Mouse (Mus musculus) inflammation-experienced regulatory T-cells (primary cell): ENCODE data around the gene S100a5. TPM values are rescaled to one million over a fixed set of nuclear protein-coding genes. Genes with fewer than 3 reads are reported as not detected.

ENCODE experiments used
- polyA plus RNA-seq, 2 experiments: library from polyadenylated mRNA; unstranded; fragments of 100-300 nt; shearing (Covaris generic); gene quantifications; one replicate each; pipeline ENCODE4 v1.2.1; 2017

Gene S100a5
- polyA plus RNA-seq, result under 1 TPM in 1 of 2 experiments, not detected in 1; 0.40 TPM

DNA sequence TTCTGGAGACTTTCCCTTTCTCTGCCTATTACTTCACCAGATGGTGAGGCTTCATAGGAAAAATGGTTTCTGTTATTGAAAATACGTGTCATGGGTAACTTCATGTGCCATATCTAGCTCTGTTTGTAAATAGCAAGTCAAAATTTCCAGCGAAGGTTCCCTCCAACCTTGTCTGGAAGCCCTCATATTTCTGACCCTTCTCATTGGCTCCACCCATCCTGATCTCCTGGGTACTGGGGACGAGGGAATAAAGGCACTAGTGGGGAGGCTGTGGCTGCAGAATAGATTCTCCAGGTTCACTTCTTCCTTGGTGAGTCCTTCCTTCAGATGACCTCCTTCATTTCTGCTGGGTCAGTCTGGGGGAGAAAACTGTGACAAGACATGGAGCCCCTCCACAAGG lies at the start of gene S100a5:
S100a5 (plus strand) TSS at position 301 of the 400 bp plus-strand sequence.

DNA sequence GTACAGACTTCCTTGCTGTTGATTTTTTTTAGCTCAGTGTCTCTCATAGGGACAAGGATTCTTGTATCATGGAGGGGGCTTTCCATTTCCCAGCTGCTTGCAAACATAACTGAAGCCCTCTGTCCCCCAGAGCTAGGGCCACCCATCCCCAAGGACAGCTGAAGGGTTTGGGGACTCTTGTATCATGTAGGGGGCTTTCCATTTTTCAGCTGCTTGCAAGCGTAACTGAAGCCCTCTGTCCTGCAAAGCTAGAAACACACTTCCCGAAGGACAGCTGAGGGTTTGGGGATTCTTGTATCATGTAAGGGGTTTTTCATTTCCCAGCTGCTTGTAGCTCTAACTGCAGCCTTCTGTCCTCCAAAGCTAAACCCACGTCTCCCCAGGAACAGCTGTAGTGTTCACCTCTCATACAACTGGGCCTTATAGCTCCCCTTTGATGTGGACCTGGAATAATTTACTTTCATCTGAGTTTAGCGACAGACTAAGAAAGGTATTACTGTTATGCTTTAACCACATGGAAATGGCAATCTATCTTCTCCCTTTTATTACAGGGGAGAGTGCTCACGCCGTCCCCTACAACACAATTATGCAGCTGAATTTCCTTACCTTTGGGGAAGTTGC lies 48.2 kb upstream of the S100a5 start, which contains the start of gene S100a3:
S100a3 (plus strand) TSS at position 571 of the 621 bp plus-strand sequence.

DNA sequence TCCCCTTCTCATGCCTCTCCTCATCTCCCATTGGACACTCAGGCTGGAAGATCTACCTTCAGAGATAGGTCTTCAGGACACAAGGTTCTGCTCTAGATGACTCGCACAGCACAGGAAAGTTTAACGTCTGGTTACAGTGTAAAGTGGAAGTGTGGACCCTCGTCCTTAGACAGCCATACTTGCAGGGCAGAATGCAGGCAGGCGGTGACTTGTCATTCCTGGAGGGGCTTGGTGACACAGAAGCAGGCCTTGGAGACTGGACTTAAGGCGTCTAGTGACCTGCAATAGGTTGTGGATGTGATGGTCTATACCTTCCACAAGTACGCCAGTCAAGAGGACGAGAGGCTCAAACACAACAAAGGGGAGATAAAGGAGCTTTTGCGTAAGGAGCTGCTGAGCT lies 18.4 kb upstream of the S100a5 start, which contains the start of gene S100a2:
S100a2 (plus strand) TSS at position 301 of the 400 bp plus-strand sequence.

DNA sequence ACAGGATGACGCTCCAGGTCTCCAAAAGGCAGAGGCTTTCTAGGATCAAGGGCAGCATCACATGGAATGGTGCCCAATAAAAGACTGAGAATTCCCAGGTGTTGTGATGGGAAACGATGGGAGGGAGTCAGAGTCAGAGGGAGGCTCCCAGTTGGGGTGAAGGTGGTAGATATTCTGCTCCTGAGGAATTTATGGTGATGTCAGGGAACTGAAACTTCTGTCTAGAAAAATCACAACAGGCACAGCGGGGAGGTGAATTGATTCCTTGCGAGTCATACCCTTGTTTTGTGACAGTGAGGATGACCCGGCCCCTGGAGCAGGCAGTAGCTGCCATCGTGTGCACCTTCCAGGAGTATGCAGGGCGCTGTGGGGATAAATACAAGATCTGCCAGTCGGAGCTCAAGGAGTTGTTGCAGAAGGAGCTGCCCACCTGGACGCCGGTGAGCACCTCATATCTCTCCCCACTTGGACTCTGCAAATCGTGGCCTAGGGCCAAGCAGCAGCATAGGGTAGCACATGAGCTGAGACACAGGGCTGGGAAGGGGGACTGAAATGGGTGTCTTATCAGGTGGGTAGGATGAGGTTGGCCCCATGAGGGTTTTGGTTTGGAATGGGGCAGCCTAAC lies 6.7 kb upstream of the S100a5 start, which contains the start of gene Gm42674:
Gm42674 (plus strand) TSS at position 419 of the 625 bp plus-strand sequence.

DNA sequence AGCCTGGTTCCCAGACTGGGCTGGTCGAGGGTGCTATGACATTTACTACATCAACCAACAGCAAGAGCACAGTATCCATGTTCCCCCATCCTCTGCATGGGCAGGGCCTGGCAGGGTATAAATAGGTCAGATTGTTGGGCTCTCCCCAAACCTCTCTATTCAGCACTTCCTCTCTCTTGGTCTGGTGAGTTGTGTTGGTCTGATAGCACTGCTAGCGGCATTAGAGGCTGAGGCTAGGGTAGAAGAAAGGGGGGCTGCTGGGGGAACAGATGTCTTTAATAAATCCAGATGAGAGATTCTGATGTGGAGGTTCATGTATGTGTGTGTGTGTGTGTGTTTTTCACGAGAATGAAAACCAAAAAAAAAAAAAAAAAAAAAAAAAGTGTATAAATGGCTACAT lies 4.7 kb upstream of the S100a5 start, which contains the start of gene S100a4:
S100a4 (plus strand) TSS at position 149 of the 400 bp plus-strand sequence.

DNA sequence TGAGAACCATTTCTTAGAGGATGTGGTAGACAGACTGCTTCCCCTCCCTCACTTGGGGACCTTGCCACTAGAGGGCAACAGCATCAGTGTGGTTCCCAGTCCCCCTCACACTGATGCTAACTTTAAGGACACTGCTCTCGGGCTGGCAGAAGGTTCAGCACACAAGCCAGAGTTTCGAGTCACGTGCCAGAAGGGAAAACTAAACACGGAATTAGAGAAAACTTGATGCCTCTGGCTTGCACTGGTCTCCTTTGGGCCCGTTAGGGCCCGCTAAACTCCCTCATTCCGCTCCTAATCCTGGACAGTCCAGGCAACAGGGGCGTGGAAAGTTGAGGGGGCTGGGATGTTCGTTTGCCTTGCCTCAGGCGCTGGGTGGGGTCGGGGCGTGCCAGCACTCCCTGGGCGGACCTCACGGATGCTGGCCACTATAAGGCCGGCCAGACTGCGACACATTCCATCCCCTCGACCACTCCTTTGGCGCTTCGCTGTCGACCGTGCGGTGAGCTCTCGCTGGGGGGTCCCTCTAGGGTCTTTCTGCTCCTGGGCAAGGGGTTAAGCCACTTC lies 4.5 kb downstream of the S100a5 start, which contains the start of gene S100a6:
S100a6 (plus strand) TSS at position 155 of the 564 bp plus-strand sequence.

DNA sequence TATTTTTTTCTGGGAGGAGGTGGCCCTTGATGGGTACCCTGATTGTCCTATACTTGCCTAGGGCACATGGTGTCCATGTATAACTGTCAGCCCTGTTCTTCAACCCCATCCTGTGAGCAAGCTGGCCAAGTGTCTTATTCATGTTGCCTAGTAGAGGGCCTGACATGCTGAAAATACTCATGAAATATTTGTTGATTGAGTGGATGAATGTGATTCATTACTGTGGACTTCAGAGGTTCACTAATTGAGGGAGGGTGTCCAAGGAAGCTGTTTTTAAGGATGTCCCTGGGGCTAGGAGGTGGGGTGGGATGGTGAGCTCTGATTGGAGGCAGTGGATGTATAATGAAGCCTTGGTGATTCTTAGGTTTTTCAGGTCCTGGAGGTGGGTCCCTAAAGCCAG lies 45.4 kb downstream of the S100a5 start, which contains the start of gene S100a7a:
S100a7a (plus strand) TSS at position 301 of the 400 bp plus-strand sequence.

Other genes with a start within 250 kb of the S100a5 start
- under 1 TPM; 0.08 to 0.33 TPM for gene Slc27a3, start 218.6 kb upstream of the S100a5 start, polyA plus RNA-seq
- 10 to 100 TPM; 32.8 to 39.6 TPM for gene Ints3, start 174.9 kb upstream of the S100a5 start, polyA plus RNA-seq
- gene Npr1, start 142.7 kb upstream of the S100a5 start, polyA plus RNA-seq, result not detected
- gene Ilf2, start 132.4 kb upstream of the S100a5 start, polyA plus RNA-seq, result 100 to 1,000 TPM in 1 of 2 experiments, 10 to 100 TPM in 1; 93.1 to 102 TPM
- gene Snapin, start 117.5 kb upstream of the S100a5 start, polyA plus RNA-seq, result 10 to 100 TPM; 97.5 to 99.8 TPM
- 100 to 1,000 TPM; 161 to 182 TPM for gene Chtop, start 99.0 kb upstream of the S100a5 start, polyA plus RNA-seq
- gene S100a1, start 94.1 kb upstream of the S100a5 start, polyA plus RNA-seq, result 1 to 10 TPM; 1.7 to 4.3 TPM
- gene S100a13, start 94.1 kb upstream of the S100a5 start, polyA plus RNA-seq, result 100 to 1,000 TPM; 158 to 169 TPM
- under 1 TPM in 1 of 2 experiments, not detected in 1; 0.40 TPM for gene S100a14, start 81.7 kb upstream of the S100a5 start, polyA plus RNA-seq
- gene S100a16, start 71.3 kb upstream of the S100a5 start, polyA plus RNA-seq, result 1 to 10 TPM in 1 of 2 experiments, under 1 TPM in 1; 0.67 to 1.1 TPM
- 1 to 10 TPM in 1 of 2 experiments, under 1 TPM in 1; 0.83 to 2.9 TPM for gene S100a3, start 47.9 kb upstream of the S100a5 start, polyA plus RNA-seq
- not detected for gene S100a2, start 18.3 kb upstream of the S100a5 start, polyA plus RNA-seq
- gene Gm42674, start 6.6 kb upstream of the S100a5 start, polyA plus RNA-seq, result not detected
- 100 to 1,000 TPM; 106 to 233 TPM for gene S100a4, start 4.8 kb upstream of the S100a5 start, polyA plus RNA-seq
- 100 to 1,000 TPM; 312 to 419 TPM for gene S100a6, start 4.4 kb downstream of the S100a5 start, polyA plus RNA-seq
- 1 to 10 TPM in 1 of 2 experiments, under 1 TPM in 1; 0.57 to 2.1 TPM for gene S100a7a, start 45.5 kb downstream of the S100a5 start, polyA plus RNA-seq
- not detected for gene S100a8, start 60.5 kb downstream of the S100a5 start, polyA plus RNA-seq
- gene S100a9, start 87.2 kb downstream of the S100a5 start, polyA plus RNA-seq, result not detected
- not detected for gene Pglyrp4, start 118.4 kb downstream of the S100a5 start, polyA plus RNA-seq
- not detected for gene Gm5849, start 169.4 kb downstream of the S100a5 start, polyA plus RNA-seq